Mouse (Mus musculus): ENCODE results near the gene Cyb561a3. TPM values are rescaled to one million over a fixed set of nuclear protein-coding genes. Genes with fewer than 3 reads are reported as not detected.

The Cyb561a3 gene
- polyA plus RNA-seq, 1 experiment from 2014 or later = 16.7 TPM

- TF ChIP-seq CTCF (IDR thresholded peaks at IDR 0.05; ENCODE audit: low read depth) (no peak), EP300 (optimal IDR thresholded peaks at IDR 0.05) (no peak)
- WGBS = 84% methylated on average over 8 of the region's 8 CpGs
- no peaks in the 10 kb centered on the region for H3K4me1 ChIP-seq (replicated peaks; ENCODE audit: control insufficient read depth, insufficient read depth)
- no peak overlapping the region for H3K4me2 ChIP-seq (replicated peaks; ENCODE audit: low read depth)
- H3K9ac ChIP-seq (ENCODE audit: low read length) = no peak overlapping the region
- ATAC-seq (ENCODE audit: low FRiP score, low TSS enrichment) (peak; percentile 49; the same call in 1 of the 2 replicates), DNase-seq (ENCODE audit: low spot score) (no peak)
- no peaks in the 10 kb centered on the region for H3K9me3 ChIP-seq (ENCODE audit: control insufficient read depth, low read length)
- H3K4me3 ChIP-seq (ENCODE audit: low read depth, low read length) = no peak overlapping the region
- H3K27me3 ChIP-seq (ENCODE audit: control insufficient read depth, insufficient read depth, low read length) = no peaks in the 10 kb centered on the region
- H3K36me3 ChIP-seq (ENCODE audit: control insufficient read depth, insufficient read depth, low read length) = no peaks in the 10 kb centered on the region
- H3K27ac ChIP-seq (replicated peaks) = no peak overlapping the region
Observed at GRCm38 (mm10) chr19:10585112-10585511, 8.1 kb downstream of the Cyb561a3 start.

GRCm38 (mm10) chr19:10587231-10587630 lies 10.3 kb downstream of the Cyb561a3 start:
- no peaks in the 10 kb centered on the region for H3K36me3 ChIP-seq (ENCODE audit: control insufficient read depth, insufficient read depth, low read length)
- 87% methylated on average over 8 of the region's 8 CpGs for WGBS
- ATAC-seq (ENCODE audit: low FRiP score, low TSS enrichment) (no peak), DNase-seq (ENCODE audit: low spot score) (no peak)
- no peak overlapping the region for H3K4me2 ChIP-seq (replicated peaks; ENCODE audit: low read depth)
- no peak overlapping the region for H3K4me3 ChIP-seq (ENCODE audit: low read depth, low read length)
- H3K9ac ChIP-seq (ENCODE audit: low read length) = no peak overlapping the region
- no peak for TF ChIP-seq EP300 (optimal IDR thresholded peaks at IDR 0.05)
- no peak for TF ChIP-seq CTCF (IDR thresholded peaks at IDR 0.05; ENCODE audit: low read depth)
- no peaks in the 10 kb centered on the region for H3K9me3 ChIP-seq (ENCODE audit: control insufficient read depth, low read length)
- H3K27me3 ChIP-seq (ENCODE audit: control insufficient read depth, insufficient read depth, low read length) = no peaks in the 10 kb centered on the region
- no peaks in the 10 kb centered on the region for H3K4me1 ChIP-seq (replicated peaks; ENCODE audit: control insufficient read depth, insufficient read depth)
- no peak overlapping the region for H3K27ac ChIP-seq (replicated peaks)

- no peak for TF ChIP-seq EP300 (optimal IDR thresholded peaks at IDR 0.05)
- TF ChIP-seq CTCF (IDR thresholded peaks at IDR 0.05; ENCODE audit: low read depth) = no peak
- Histone ChIP-seq H3K27ac (replicated peaks) (no peak overlapping the region), H3K9ac (ENCODE audit: low read length) (no peak overlapping the region), H3K4me1 (replicated peaks; ENCODE audit: control insufficient read depth, insufficient read depth) (no peaks in the 10 kb centered on the region), H3K9me3 (ENCODE audit: control insufficient read depth, low read length) (no peaks in the 10 kb centered on the region), H3K4me3 (ENCODE audit: low read depth, low read length) (no peak overlapping the region), H3K4me2 (replicated peaks; ENCODE audit: low read depth) (no peak overlapping the region), H3K36me3 (ENCODE audit: control insufficient read depth, insufficient read depth, low read length) (no peaks in the 10 kb centered on the region), H3K27me3 (ENCODE audit: control insufficient read depth, insufficient read depth, low read length) (no peaks in the 10 kb centered on the region)
- WGBS = 57% methylated on average over 5 of the region's 5 CpGs
- no peak for DNase-seq (ENCODE audit: low spot score)
- no peak for ATAC-seq (ENCODE audit: low FRiP score, low TSS enrichment)
Observed at GRCm38 (mm10) chr19:10589127-10589857, 12.3 kb downstream of the Cyb561a3 start.

- WGBS = 57% methylated on average over 3 of the region's 3 CpGs
Observed at GRCm38 (mm10) chr19:10590301-10590700, 13.3 kb downstream of the Cyb561a3 start.

GRCm38 (mm10) chr19:10591659-10592377 lies 14.8 kb downstream of the Cyb561a3 start:
- TF ChIP-seq CTCF (IDR thresholded peaks at IDR 0.05; ENCODE audit: low read depth) (no peak), EP300 (optimal IDR thresholded peaks at IDR 0.05) (no peak)
- H3K9ac ChIP-seq (ENCODE audit: low read length) = no peak overlapping the region
- 90% methylated on average over 6 of the region's 6 CpGs for WGBS
- no peak overlapping the region for H3K4me3 ChIP-seq (ENCODE audit: low read depth, low read length)
- ATAC-seq (ENCODE audit: low FRiP score, low TSS enrichment) = no peak
- no peak overlapping the region for H3K27ac ChIP-seq (replicated peaks)
- H3K36me3 ChIP-seq (ENCODE audit: control insufficient read depth, insufficient read depth, low read length) = no peaks in the 10 kb centered on the region; the same call in 1 of the 2 replicates
- no peaks in the 10 kb centered on the region for H3K27me3 ChIP-seq (ENCODE audit: control insufficient read depth, insufficient read depth, low read length)
- no peaks in the 10 kb centered on the region for H3K4me1 ChIP-seq (replicated peaks; ENCODE audit: control insufficient read depth, insufficient read depth)
- H3K9me3 ChIP-seq (ENCODE audit: control insufficient read depth, low read length) = no peaks in the 10 kb centered on the region
- DNase-seq (ENCODE audit: low spot score) = no peak
- H3K4me2 ChIP-seq (replicated peaks; ENCODE audit: low read depth) = no peak overlapping the region

More at GRCm38 (mm10) chr19:10590301-10590700, 13.3 kb downstream of the Cyb561a3 start:
- no peaks in the 10 kb centered on the region for H3K36me3 ChIP-seq (ENCODE audit: control insufficient read depth, insufficient read depth, low read length)
- no peak for DNase-seq (ENCODE audit: low spot score)
- H3K4me3 ChIP-seq (ENCODE audit: low read depth, low read length) = no peak overlapping the region
- H3K27me3 ChIP-seq (ENCODE audit: control insufficient read depth, insufficient read depth, low read length) = no peaks in the 10 kb centered on the region
- ATAC-seq (ENCODE audit: low FRiP score, low TSS enrichment) = no peak
- H3K4me1 ChIP-seq (replicated peaks; ENCODE audit: control insufficient read depth, insufficient read depth) = no peaks in the 10 kb centered on the region
- H3K9ac ChIP-seq (ENCODE audit: low read length) = no peak overlapping the region
- H3K4me2 ChIP-seq (replicated peaks; ENCODE audit: low read depth) = no peak overlapping the region
- H3K27ac ChIP-seq (replicated peaks) = no peak overlapping the region
- no peak for TF ChIP-seq CTCF (IDR thresholded peaks at IDR 0.05; ENCODE audit: low read depth)
- no peak for TF ChIP-seq EP300 (optimal IDR thresholded peaks at IDR 0.05)
- H3K9me3 ChIP-seq (ENCODE audit: control insufficient read depth, low read length) = no peaks in the 10 kb centered on the region

- no peaks in the 10 kb centered on the region for H3K4me1 ChIP-seq (replicated peaks; ENCODE audit: control insufficient read depth, insufficient read depth)
- H3K9me3 ChIP-seq (ENCODE audit: control insufficient read depth, low read length) = no peaks in the 10 kb centered on the region
- no peak for ATAC-seq (ENCODE audit: low FRiP score, low TSS enrichment)
- DNase-seq (ENCODE audit: low spot score) = peak; percentile 19
- TF ChIP-seq CTCF (IDR thresholded peaks at IDR 0.05; ENCODE audit: low read depth) = peak; percentile 47; the same call in 1 of the 2 replicates
- no peak for TF ChIP-seq EP300 (optimal IDR thresholded peaks at IDR 0.05)
- no peak overlapping the region for H3K4me3 ChIP-seq (ENCODE audit: low read depth, low read length)
- 34% methylated on average over 3 of the region's 3 CpGs for WGBS
- no peak overlapping the region for H3K27ac ChIP-seq (replicated peaks)
- H3K36me3 ChIP-seq (ENCODE audit: control insufficient read depth, insufficient read depth, low read length) = no peaks in the 10 kb centered on the region; the same call in 1 of the 2 replicates
- H3K9ac ChIP-seq (ENCODE audit: low read length) = no peak overlapping the region
- no peaks in the 10 kb centered on the region for H3K27me3 ChIP-seq (ENCODE audit: control insufficient read depth, insufficient read depth, low read length)
- H3K4me2 ChIP-seq (replicated peaks; ENCODE audit: low read depth) = no peak overlapping the region
Observed at GRCm38 (mm10) chr19:10598188-10598587, 21.2 kb downstream of the Cyb561a3 start.

Data from stomach, postnatal 0 days (tissue).